Mouse (Mus musculus): ENCODE data around the gene Ovch2. TPM values are rescaled to one million over a fixed set of nuclear protein-coding genes. Genes with fewer than 3 reads are reported as not detected.

Ovch2 gene
- total RNA-seq, 4 experiments from 2014 or later: not detected

DNA sequence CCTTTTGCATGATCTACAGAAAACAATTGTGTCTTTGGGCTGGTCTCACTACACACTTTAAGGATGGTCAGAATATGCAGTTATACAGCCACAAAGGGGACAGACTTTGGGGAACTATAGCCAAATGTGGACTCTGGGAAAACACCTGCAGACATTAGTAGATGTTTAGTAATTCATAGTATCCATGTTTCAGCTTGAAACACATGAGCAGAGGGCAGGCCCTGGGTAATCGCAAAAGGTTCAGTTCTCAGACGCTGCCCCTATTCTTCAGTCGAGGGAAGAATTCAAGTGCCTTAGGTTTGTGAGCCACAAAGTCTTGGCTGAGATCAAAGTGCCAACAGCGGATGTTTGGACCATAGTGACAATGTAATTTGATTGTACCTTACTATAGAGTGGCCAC lies 56.6 kb downstream of the Ovch2 start:
- no peak for DNase-seq

DNA sequence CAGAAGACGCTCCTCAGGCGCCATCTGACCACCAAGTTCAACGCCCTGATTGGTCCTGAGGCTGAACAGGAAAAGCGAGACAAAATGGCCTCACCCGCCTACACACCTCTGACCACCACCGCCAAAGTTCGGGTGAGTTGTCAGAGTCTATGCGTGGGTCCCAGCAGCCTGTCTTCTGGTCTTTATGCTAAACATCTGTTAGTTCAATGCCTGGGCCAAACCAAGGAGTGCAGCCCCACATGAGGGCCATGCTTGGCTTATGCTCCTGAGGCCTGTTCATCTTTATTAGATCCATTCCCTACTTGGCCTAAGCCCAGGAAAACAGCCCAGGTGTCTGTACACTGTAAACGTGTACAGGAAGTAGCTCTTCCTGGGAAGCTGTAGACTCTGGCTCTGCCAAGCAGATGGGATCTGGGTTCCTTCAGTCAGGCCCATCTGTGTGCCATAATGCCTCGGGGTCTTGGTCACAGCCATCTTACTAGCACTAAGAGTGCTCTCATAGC lies 58.0 kb downstream of the Ovch2 start:
- no peak for DNase-seq

DNA sequence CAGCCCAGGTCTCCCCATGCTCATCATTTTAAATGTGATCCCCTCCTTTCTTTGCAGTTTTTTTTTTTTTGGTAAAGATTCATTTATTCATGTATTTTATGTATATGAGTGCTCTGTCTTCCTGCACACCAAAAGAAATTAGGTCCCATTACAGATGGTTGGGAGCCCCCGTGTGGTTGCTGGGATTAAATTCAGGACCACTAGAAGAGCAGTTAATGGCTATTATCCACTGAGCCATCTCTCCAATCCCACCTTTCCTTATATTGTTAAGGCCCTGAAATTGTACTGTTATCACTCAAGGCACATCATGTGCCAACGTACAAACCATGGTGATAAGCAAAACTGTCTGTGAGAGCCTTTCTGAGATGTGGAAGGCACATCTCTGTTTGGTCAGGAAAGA lies 62.3 kb downstream of the Ovch2 start:
- no peak for DNase-seq

DNA sequence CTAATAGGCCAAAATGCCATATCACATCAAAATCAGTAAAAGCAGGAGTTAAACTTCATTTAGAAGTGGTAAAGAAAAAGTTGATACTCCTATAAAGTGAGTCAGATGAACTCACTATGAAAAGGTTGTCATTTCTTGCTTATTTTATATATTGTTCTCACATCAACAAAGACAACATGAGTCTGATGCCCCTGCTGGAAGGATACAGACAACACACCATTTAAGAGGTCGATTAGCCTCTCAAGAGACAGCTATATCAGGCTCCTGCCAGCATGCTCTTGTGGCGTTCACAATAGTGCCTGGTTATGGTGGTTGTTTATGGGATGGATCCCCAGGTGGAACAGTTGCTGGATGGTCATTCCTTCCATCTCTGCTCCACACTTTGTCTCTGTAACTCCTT lies 67.8 kb downstream of the Ovch2 start:
- DNase-seq: no peak

Other genes with a start within 250 kb of the Ovch2 start
- 10 to 100 TPM in 2 of 4 experiments, 1 to 10 TPM in 2; 8.9 to 15.2 (median 10.5) TPM for gene Olfml1, start 233.8 kb downstream of the Ovch2 start, total RNA-seq (2022)
- gene Ppfibp2, start 206.0 kb downstream of the Ovch2 start, total RNA-seq (2022): 1 to 10 TPM; 6.8 to 8.7 (median 7.7) TPM
- not detected for gene 5330417H12Rik, start 176.0 kb downstream of the Ovch2 start, total RNA-seq (2022)
- gene Cyb5r2, start 43.2 kb downstream of the Ovch2 start, total RNA-seq (2022): not detected
- not detected for gene Olfr467, start 11.1 kb upstream of the Ovch2 start, total RNA-seq (2022)
- not detected for gene Olfr469, start 24.3 kb upstream of the Ovch2 start, total RNA-seq (2022)
- not detected for gene Olfr470, start 46.3 kb upstream of the Ovch2 start, total RNA-seq (2022)
- not detected for gene Olfr472, start 96.7 kb upstream of the Ovch2 start, total RNA-seq (2022)
- not detected for gene Olfr473, start 129.2 kb upstream of the Ovch2 start, total RNA-seq (2022)
- gene Olfr474, start 153.4 kb upstream of the Ovch2 start, total RNA-seq (2022): not detected
- gene Olfr476, start 163.6 kb upstream of the Ovch2 start, total RNA-seq (2022): not detected
- under 1 TPM in 1 of 4 experiments, not detected in 3; 0.12 TPM for gene Olfr477, start 185.5 kb upstream of the Ovch2 start, total RNA-seq (2022)
- gene Olfr478, start 232.8 kb upstream of the Ovch2 start, total RNA-seq (2022): not detected
- not detected for gene Olfr479, start 249.5 kb upstream of the Ovch2 start, total RNA-seq (2022)

Measured in adrenal gland, adult 8-10 months (tissue).